Mouse (Mus musculus) urinary bladder, postnatal 36 days (tissue): ENCODE results near the gene Hfe2.
"Not testable (repeated sequence)": the region's sequence is repeated elsewhere in the genome, so short reads cannot be mapped to it uniquely, and the experiment has no call there.

Experiments used
- DNase-seq, 2 experiments: peaks; one replicate each; pipeline ENCODE4 v3.0.0; 2022; ENCODE audit warnings: low spot score in 2 of 2, mixed read lengths in 1 of 2

Hfe2 gene

GRCm38 (mm10) chr3:96524914-96525313, at the start of gene Hfe2:
TSS of gene Hfe2 (plus strand) at chr3:96525172.
- DNase-seq, result no peak

- no peak for DNase-seq
Observed at GRCm38 (mm10) chr3:96477084-96477483, 47.9 kb upstream of the Hfe2 start.

GRCm38 (mm10) chr3:96477558-96477957, 47.4 kb upstream of the Hfe2 start:
- DNase-seq, result no peak

- DNase-seq, result no peak
Observed at GRCm38 (mm10) chr3:96479249-96479648, 45.7 kb upstream of the Hfe2 start.

- no peak for DNase-seq
Observed at GRCm38 (mm10) chr3:96480684-96481270, 44.2 kb upstream of the Hfe2 start.

GRCm38 (mm10) chr3:96481856-96482255, 43.1 kb upstream of the Hfe2 start:
- no peak for DNase-seq

GRCm38 (mm10) chr3:96482451-96482850, 42.5 kb upstream of the Hfe2 start:
- no peak for DNase-seq

- not testable (repeated sequence) for DNase-seq
Observed at GRCm38 (mm10) chr3:96483044-96483443, 41.9 kb upstream of the Hfe2 start.

- no peak for DNase-seq
Observed at GRCm38 (mm10) chr3:96483946-96484345, 41.0 kb upstream of the Hfe2 start.

- DNase-seq, result no peak
Observed at GRCm38 (mm10) chr3:96484921-96485320, 40.1 kb upstream of the Hfe2 start.

GRCm38 (mm10) chr3:96485361-96485760, 39.6 kb upstream of the Hfe2 start:
- DNase-seq, result no peak

GRCm38 (mm10) chr3:96486064-96486827, 38.7 kb upstream of the Hfe2 start:
- DNase-seq, result not testable (repeated sequence)

GRCm38 (mm10) chr3:96486828-96487559, 38.0 kb upstream of the Hfe2 start:
- DNase-seq, result not testable (repeated sequence)

- DNase-seq, result no peak
Observed at GRCm38 (mm10) chr3:96487596-96488289, 37.2 kb upstream of the Hfe2 start.

- DNase-seq, result not testable (repeated sequence)
Observed at GRCm38 (mm10) chr3:96488290-96488906, 36.6 kb upstream of the Hfe2 start.

GRCm38 (mm10) chr3:96488907-96489629, 35.9 kb upstream of the Hfe2 start:
- not testable (repeated sequence) for DNase-seq

- DNase-seq, result not testable (repeated sequence)
Observed at GRCm38 (mm10) chr3:96489636-96490035, 35.3 kb upstream of the Hfe2 start.

GRCm38 (mm10) chr3:96494456-96494855, 30.5 kb upstream of the Hfe2 start:
- DNase-seq, result not testable (repeated sequence)

GRCm38 (mm10) chr3:96494912-96495311, 30.1 kb upstream of the Hfe2 start:
- no peak for DNase-seq

GRCm38 (mm10) chr3:96495490-96496210, 29.3 kb upstream of the Hfe2 start:
- no peak for DNase-seq
